Mouse (Mus musculus) bone marrow, adult 2 months (tissue): ENCODE measurements at regions not wholly inside any gene's neighbourhood (a gene's known extent, or its start where the extent isn't known, plus 50 kb on each side); places are given as distances from the start of the nearest gene placed in this dataset.

Experiments
- H3K27ac ChIP-seq: fragments of 200-500 bp; 2 replicates; pipeline ENCODE4 v1.5.1; 2012; ENCODE audit warnings: low read depth, mild to moderate bottlenecking, control low read depth, inconsistent platforms, low read length; ENCODE audit not compliant: control insufficient read depth, poor library complexity, insufficient read depth
- H3K4me1 ChIP-seq: fragments of 200-500 bp; 2 replicates; pipeline ENCODE4 v1.6.1; 2011; ENCODE audit warnings: low read length; ENCODE audit not compliant: control insufficient read depth, insufficient read depth
- H3K4me3 ChIP-seq: fragments of 200-500 bp; replicated peaks from 2 replicates; pipeline ENCODE3; 2011; ENCODE audit warnings: mild to moderate bottlenecking, low read depth, low read length, control low read depth; ENCODE audit not compliant: control insufficient read depth
- CTCF ChIP-seq: fragments of 200-500 bp; IDR thresholded peaks from 2 replicates; pipeline ENCODE4 v1.5.1; 2011; ENCODE audit warnings: low read length, control low read depth; ENCODE audit not compliant: control insufficient read depth, insufficient read depth
- POLR2A ChIP-seq: fragments of 200-500 bp; IDR thresholded peaks from 2 replicates; pipeline ENCODE4 v1.6.1; 2011; ENCODE audit warnings: low read depth, mild to moderate bottlenecking, control low read depth, low read length, borderline replicate concordance; ENCODE audit not compliant: control insufficient read depth
- WGBS: fragments of 180-500 bp; shearing (Covaris S2); methylation state at CpG from one replicate; pipeline ENCODE4 v1.1.7; 2018; 5-methylcytosine and 5-hydroxymethylcytosine counted together

DNA sequence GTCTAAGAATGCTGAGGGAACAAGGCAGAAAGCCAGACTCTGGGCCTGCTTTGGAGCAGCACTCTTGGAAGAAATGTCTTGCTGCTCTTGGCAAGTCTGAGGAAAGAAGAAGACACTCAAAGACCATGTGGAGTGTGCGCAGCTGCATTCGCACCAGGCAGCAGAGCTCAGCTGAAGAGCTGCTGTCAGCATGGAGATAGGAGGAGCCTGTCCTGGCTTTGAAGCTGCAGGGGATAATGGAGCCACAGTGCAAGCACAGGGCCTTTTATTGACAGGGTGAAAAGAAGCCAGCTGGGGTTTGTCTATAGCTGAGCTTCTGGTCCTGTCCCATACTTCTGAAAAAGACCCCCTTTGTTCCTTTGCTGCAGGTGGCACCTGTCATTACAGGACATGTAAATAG lies 411.0 kb upstream of the Zfp462 start:
- 92% methylated on average over 2 of the region's 2 CpGs for WGBS
- TF ChIP-seq CTCF (no peak), POLR2A (no peak)
- Histone ChIP-seq H3K4me3 (no peak overlapping the region), H3K27ac (no peak overlapping the region), H3K4me1 (no peaks in the 10 kb centered on the region; the same call in 1 of the 2 replicates)

DNA sequence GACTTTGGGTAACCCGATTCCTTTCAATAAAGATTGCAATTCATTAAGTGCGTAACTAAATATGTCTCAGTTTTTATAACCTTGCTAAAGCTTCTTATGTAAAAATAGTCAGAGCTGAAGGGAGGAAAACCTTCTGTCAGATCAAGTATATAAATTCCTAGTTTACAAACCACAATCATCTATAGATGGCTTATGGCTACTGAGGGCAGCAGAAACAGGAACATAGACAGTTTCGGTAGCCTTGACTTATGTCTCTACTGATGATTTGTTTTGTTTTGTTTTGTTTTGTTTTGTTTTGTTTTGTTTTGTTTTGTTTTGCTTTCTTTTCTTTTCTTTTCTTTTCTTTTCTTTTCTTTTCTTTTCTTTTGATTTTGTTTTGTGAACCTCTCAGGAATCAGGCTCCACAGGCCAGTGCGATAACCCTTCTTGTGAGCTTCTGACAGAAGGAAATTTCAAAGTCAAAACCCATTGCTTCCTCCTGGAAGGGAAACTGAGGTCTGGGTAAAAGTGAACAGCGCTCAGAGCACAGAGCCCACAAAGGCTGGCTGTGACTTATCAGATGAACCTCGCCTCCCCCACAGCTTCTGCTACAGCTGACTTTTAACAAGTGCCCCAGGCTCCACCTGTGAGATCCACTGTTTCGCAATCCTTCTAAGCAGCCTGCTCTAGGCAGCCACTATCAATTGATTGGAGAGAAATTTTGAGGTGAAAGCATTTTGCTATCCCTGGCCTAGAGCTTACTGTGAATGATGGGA lies 391.8 kb upstream of the Zfp462 start:
- H3K4me3 ChIP-seq: no peak overlapping the region
- no peaks in the 10 kb centered on the region for H3K4me1 ChIP-seq
- TF ChIP-seq POLR2A: no peak
- 41% methylated on average over 7 of the region's 7 CpGs for WGBS
- H3K27ac ChIP-seq: no peak overlapping the region

DNA sequence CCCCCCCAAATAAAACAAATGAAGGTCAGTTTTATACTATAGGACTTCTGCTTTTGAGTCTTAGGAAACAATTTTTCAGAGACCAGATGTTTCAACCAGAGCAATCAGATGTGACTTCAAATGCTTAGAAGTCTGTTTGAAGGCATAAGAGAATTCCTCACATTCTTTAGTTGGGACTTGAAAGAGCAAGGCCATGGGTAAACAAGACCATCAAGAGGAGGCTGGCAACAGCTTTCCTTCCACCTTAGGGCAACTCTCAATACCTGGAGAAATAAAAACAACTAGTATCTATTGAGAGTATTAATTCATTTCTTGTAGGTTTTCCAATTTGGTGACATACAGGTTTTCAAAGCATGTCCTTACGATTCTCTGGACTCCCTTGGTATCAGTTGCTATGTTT lies 381.8 kb upstream of the Zfp462 start:
- Histone ChIP-seq H3K4me1 (no peaks in the 10 kb centered on the region), H3K27ac (no peak overlapping the region), H3K4me3 (no peak overlapping the region)
- WGBS: 88% methylated on average over 1 of the region's 1 CpGs
- TF ChIP-seq CTCF: no peak
- TF ChIP-seq POLR2A: no peak

DNA sequence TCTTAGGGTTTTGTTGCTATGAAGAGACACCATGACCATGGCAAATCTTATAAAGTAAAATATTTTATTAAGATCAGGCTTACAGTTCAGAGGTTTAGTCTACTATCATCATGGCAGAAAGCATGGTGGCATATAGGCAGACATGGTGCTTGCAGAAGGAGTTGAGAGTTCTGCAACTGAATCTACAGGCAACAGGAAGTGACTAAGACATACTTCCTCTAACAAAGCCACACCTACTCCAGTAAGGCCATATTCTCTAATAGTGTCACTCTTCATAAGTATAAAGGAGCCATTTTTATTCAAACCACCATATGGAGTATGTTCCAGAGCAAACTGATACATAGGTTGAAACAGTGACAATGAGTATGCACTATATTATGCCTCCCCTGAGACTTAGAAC lies 371.7 kb upstream of the Zfp462 start:
- no peaks in the 10 kb centered on the region; the same call in 1 of the 2 replicates for H3K4me1 ChIP-seq
- H3K27ac ChIP-seq: no peak overlapping the region
- TF ChIP-seq CTCF (no peak), POLR2A (no peak)
- H3K4me3 ChIP-seq: no peak overlapping the region

DNA sequence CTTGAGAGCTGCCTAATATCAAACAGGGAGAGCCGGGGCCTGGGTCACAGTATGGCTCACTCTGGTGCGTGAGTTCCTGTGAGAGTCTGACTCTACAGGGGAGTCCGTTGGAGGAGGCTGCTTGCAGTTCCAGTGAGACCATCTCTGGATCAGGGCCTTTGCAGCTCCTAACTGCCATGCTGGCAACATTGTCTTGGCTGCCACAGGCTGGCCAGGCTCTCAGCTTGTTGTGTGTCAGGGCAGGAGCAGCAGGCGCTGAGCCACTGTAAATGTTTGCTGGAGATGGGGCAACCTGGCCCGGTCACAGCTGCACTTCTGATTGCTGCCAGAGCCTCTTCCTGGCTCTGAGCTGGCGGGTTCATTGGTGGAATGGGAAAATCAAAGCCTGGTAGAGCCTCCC lies 357.7 kb upstream of the Zfp462 start:
- TF ChIP-seq POLR2A: no peak
- no peak for TF ChIP-seq CTCF
- Histone ChIP-seq H3K4me1 (no peaks in the 10 kb centered on the region), H3K27ac (no peak overlapping the region), H3K4me3 (no peak overlapping the region)
- 84% methylated on average over 6 of the region's 6 CpGs for WGBS

DNA sequence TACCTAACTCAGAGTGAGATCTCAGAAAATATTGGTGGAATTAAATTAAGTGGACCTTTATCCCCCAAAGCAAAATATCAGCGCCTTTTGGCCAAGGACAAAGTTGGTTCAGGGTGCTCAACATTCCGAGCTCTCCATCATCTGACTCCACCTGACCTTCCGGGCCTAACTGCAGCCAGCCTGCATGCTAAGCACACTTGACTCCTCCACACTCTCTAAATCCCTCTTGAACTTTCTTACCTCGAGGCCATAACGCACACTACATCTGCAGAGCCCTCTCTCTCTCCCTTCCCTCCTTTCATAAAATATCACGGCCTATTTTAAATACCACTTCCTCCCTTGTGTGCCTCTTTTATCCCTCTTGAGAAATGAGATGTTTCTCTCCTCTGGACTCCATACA lies 356.1 kb upstream of the Zfp462 start:
- 55% methylated on average over 6 of the region's 6 CpGs for WGBS
- Histone ChIP-seq H3K27ac (no peak overlapping the region), H3K4me3 (no peak overlapping the region), H3K4me1 (no peaks in the 10 kb centered on the region)
- TF ChIP-seq CTCF (no peak), POLR2A (no peak)

DNA sequence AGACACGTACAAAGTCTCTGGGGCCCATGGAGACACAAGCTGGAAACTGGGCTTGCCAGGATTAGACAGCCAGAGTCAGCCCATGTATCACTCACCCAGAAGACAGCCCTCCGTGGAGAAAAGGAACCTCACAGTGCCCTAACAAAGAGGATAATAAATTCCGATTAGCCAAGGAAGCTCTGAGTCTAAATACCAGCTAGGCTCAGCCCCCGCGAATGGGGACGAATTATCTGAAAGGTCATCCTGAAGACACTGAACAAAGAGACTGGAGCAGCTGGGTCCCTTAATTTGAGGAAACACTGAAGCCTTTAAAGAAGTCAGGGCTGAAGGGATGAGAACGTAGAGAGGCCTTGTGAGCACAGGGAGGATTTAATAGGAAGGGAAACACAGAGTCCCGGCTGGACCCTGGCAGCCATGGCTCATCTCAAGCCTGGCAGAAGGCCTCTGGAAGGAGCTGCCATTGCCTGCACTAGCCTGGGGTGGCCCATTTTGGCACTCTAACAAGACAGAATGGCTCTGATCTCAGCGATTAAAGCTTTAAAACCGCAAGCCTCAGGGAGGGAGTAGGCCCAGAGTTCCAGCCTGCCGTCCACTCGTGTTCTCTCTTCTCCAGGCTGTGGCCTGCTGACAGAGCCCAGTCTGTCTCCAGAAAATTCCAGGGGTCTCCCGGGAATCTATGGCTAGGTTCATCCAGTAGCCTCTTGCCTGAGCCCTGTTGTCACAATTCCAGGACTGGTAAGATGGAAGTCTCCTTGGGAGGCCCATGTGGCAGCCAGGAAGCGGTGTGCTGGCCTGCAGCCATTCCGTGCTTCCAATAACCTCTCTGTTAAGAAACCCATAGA lies 343.0 kb upstream of the Zfp462 start:
- no peak for TF ChIP-seq POLR2A
- 82% methylated on average over 15 of the region's 15 CpGs for WGBS

DNA sequence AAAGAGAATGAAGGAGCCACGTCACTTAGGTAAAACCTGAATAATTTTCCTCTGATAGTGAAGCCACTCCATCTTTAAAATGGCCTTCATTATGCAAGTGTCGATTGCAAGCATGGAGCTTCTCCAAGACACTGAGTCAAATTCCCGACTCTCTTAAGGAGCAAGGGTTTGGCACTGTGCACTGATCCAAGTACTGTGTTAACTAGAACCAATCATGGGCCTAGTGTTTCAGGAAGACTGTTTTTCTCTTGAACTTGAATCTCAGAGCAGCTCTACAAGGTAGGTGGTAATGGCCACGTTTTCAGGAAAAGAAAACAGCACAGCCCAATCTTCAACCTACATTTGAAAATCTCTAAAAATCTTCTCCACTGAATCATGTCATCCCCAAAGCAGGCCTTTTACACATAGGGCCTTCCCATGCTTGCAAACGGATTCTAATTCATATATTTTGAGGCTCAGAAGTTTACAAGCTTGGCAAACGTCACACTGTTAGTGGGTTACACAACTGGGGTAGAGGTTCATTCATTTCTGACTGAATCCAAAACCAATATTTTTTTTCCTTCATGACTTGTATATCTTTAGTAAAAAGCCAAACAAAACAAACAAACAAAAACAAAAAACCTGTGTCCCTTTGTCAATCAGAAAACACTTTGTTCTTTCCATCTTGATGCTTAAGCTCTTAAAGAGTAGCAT lies 342.2 kb upstream of the Zfp462 start:
- no peak for TF ChIP-seq POLR2A
- no peak for TF ChIP-seq CTCF
- Histone ChIP-seq H3K27ac (no peak overlapping the region), H3K4me3 (no peak overlapping the region), H3K4me1 (no peaks in the 10 kb centered on the region)
- 77% methylated on average over 6 of the region's 6 CpGs for WGBS

More for the DNA sequence above, 343.0 kb upstream of the Zfp462 start:
- Histone ChIP-seq H3K4me3 (no peak overlapping the region), H3K27ac (no peak overlapping the region), H3K4me1 (no peaks in the 10 kb centered on the region)
